Mouse (Mus musculus) lung, adult 2 months (tissue): ENCODE measurements around the gene Ift43. TPM values are rescaled to one million over a fixed set of nuclear protein-coding genes. Genes with fewer than 3 reads are reported as not detected.

Source experiments
- DNase-seq: peaks from one replicate; pipeline ENCODE4 v3.0.0; 2022
- H3K4me1 ChIP-seq: fragments of 200-500 bp; 2 replicates; pipeline ENCODE4 v1.6.1; 2011; ENCODE audit warnings: low read length; ENCODE audit not compliant: control insufficient read depth, insufficient read depth
- H3K4me3 ChIP-seq: fragments of 200-500 bp; replicated peaks from 2 replicates; pipeline ENCODE3; 2011; ENCODE audit warnings: low read depth, mild to moderate bottlenecking, control low read depth, low read length; ENCODE audit errors: extremely low read depth
- CTCF ChIP-seq: fragments of 200-500 bp; IDR thresholded peaks from 2 replicates; pipeline ENCODE4 v1.5.1; 2011; ENCODE audit warnings: mild to moderate bottlenecking, low read length, control low read depth; ENCODE audit not compliant: insufficient read depth
- POLR2A ChIP-seq: fragments of 200-500 bp; IDR thresholded peaks from 2 replicates; pipeline ENCODE4 v1.6.1; 2011; ENCODE audit warnings: low read depth, mild to moderate bottlenecking, control low read depth, low read length, borderline replicate concordance; ENCODE audit errors: extremely low read depth
- WGBS: fragments of 180-500 bp; shearing (Covaris S2); methylation state at CpG from one replicate; pipeline ENCODE4 v1.1.7; 2018; 5-methylcytosine and 5-hydroxymethylcytosine counted together
- polyA plus RNA-seq: library from polyadenylated mRNA; depleted of rRNA; stranded (reverse); fragments of >200 nt; gene quantifications from 2 replicates; pipeline ENCODE4 v1.2.3, GENCODE M21; 2012

Gene Ift43
- polyA plus RNA-seq, 1 experiment, result 49.6 TPM

DNA sequence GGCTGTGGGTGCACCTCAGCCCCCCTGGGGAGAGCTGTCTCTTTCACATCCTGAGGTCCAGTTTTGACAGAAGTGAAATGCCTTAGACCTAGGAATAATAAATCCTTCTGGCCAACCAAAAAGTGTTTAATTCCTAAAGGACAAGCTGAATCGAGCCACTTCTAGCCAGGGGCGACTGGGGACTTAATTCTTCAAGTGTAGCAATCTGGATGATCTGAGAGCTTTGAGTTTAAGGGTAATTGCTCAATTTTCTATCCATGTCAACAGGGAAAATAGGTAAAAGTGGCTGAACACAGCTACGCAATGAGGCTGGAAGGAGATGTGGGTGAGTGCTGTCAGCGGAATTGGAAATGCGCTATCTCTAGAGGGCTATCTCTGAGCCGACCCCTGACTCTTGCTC, 65.9 kb downstream of the Ift43 start:
- no peak for TF ChIP-seq POLR2A
- no peak for TF ChIP-seq CTCF
- 75% methylated on average over 6 of the region's 6 CpGs for WGBS
- Histone ChIP-seq H3K4me3 (no peak overlapping the region), H3K4me1 (no peaks in the 10 kb centered on the region)
- DNase-seq, result no peak

- no peak overlapping the region for H3K4me3 ChIP-seq
- TF ChIP-seq CTCF (no peak), POLR2A (no peak)
- 76% methylated on average over 6 of the region's 6 CpGs for WGBS
- no peak for DNase-seq
- no peaks in the 10 kb centered on the region for H3K4me1 ChIP-seq
Measured at GRCm38 (mm10) chr12:86149087-86149486, 66.7 kb downstream of the Ift43 start.

- 43% methylated on average over 12 of the region's 12 CpGs for WGBS
- H3K4me1 ChIP-seq, result no peaks in the 10 kb centered on the region
- TF ChIP-seq POLR2A (no peak), CTCF (no peak)
- no peak for DNase-seq
- no peak overlapping the region for H3K4me3 ChIP-seq
Measured at GRCm38 (mm10) chr12:86151941-86152340, 69.6 kb downstream of the Ift43 start.

DNA sequence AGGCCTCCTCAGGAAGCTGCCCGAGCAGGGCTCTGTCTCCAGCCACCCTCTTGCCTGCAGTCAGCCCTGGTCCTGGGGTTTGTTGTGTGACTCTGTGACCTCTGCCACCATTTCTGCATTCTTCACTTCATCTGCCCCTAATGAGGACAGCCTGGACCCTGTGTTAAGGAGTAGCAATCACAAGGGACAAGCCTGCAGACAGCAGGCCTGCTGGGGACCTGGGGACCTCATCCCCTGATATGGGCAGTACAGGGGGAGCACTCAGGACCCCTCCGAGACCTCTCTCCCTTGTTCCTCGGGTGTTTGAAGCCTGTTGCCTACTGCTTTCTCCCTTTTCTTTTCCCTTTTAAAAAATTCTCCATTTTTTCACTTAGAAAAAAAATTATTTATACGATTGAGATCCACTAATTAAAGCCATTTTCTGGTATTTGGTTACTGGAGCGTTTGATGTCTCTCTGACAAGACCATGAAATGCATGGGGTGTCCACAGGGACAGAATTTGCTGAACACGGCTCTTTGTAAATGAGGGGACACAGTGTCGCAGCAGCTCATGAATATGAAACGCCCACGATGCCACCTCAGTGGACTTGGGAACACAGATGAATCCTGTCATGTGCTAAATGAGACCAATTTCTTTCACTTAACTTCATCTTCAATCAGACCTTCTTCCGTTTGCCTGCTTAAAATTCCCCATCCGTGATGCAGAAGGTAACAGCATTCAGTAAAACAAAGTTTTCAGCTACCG, 71.0 kb downstream of the Ift43 start:
- no peak for DNase-seq
- WGBS, result 88% methylated on average over 12 of the region's 12 CpGs
- Histone ChIP-seq H3K4me1 (peaks cover 2% of the 10 kb centered on the region; the same call in 1 of the 2 replicates), H3K4me3 (no peak overlapping the region)
- TF ChIP-seq CTCF (no peak), POLR2A (no peak)

DNA sequence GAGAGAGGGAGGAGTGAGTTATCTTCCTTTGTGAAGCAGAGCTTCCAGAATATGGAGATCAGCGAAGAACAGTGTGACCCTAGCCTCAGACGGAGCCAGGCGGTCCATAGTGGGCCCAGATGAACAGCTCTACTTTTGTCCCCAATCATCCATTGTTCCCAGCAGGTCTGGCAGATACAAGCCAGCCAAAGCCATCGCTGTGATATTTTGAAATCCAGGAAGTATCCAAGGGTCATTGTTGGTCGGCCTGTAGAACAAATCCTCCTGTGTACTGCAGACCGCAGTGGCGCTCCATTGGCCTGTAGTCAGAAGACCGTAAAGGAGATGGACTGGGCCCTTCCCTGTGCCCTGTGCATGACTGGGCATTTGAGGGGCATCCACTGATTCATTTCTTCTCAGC, 72.8 kb downstream of the Ift43 start:
- TF ChIP-seq POLR2A (no peak), CTCF (no peak)
- WGBS, result 80% methylated on average over 8 of the region's 8 CpGs
- Histone ChIP-seq H3K4me1 (peaks cover 2% of the 10 kb centered on the region; the same call in 1 of the 2 replicates), H3K4me3 (no peak overlapping the region)
- no peak for DNase-seq

GRCm38 (mm10) chr12:86157166-86157565, 74.8 kb downstream of the Ift43 start:
- H3K4me3 ChIP-seq, result no peak overlapping the region
- no peak for TF ChIP-seq CTCF
- TF ChIP-seq POLR2A, result no peak
- peaks cover 2% of the 10 kb centered on the region; the same call in 1 of the 2 replicates for H3K4me1 ChIP-seq
- 89% methylated on average over 8 of the region's 8 CpGs for WGBS
- no peak for DNase-seq

GRCm38 (mm10) chr12:86157894-86158444, 75.6 kb downstream of the Ift43 start:
- no peak for TF ChIP-seq POLR2A
- no peak for TF ChIP-seq CTCF
- 30% methylated on average over 8 of the region's 8 CpGs for WGBS
- no peak for DNase-seq
- Histone ChIP-seq H3K4me1 (peaks cover 7% of the 10 kb centered on the region; the same call in 1 of the 2 replicates), H3K4me3 (no peak overlapping the region)

GRCm38 (mm10) chr12:86158689-86159483, 76.5 kb downstream of the Ift43 start:
- TF ChIP-seq POLR2A, result no peak
- TF ChIP-seq CTCF, result no peak
- H3K4me1 ChIP-seq, result peaks cover 8% of the 10 kb centered on the region; the same call in 1 of the 2 replicates
- 82% methylated on average over 20 of the region's 20 CpGs for WGBS
- no peak overlapping the region for H3K4me3 ChIP-seq
- no peak for DNase-seq

DNA sequence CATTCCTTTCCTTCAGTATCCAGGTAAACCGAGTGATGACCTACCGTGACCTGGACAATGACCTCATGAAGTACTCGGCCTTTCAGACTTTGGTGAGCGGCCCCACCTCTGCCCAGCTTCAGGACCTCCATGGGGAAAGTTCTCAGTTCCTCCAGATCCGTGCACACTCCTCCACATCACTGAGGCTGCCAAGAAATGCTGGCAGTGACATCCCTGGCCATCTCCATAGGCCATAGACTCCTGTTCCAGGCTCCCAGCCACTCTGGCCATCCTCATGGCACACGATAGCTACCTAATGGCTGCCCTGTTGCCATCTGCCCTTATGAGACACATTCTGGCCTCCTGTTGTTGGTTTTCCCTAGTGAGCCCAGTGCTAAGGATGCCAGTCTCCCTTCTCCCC, 79.1 kb downstream of the Ift43 start:
- TF ChIP-seq CTCF, result no peak
- no peak for TF ChIP-seq POLR2A
- 93% methylated on average over 6 of the region's 6 CpGs for WGBS
- Histone ChIP-seq H3K4me3 (no peak overlapping the region), H3K4me1 (peaks cover 8% of the 10 kb centered on the region; the same call in 1 of the 2 replicates)
- no peak for DNase-seq
